Mouse (Mus musculus) lung, postnatal 10 days (tissue): ENCODE measurements around the gene Cd69.

Experiments used
- DNase-seq: peaks from one replicate; pipeline ENCODE4 v3.0.0; 2021

The Cd69 gene

GRCm38 (mm10) chr6:129245793-129246192, 29.4 kb downstream of the Cd69 start:
- no peak for DNase-seq

GRCm38 (mm10) chr6:129241907-129242306, 33.3 kb downstream of the Cd69 start:
- DNase-seq = peak; percentile 40

- DNase-seq = no peak
These were observed 33.8 kb downstream of the Cd69 start for GRCm38 (mm10) chr6:129241471-129241870.

GRCm38 (mm10) chr6:129239564-129240248, 35.5 kb downstream of the Cd69 start:
- DNase-seq = no peak

GRCm38 (mm10) chr6:129238275-129239038, 36.8 kb downstream of the Cd69 start:
- peak; percentile 74 for DNase-seq

GRCm38 (mm10) chr6:129237350-129238274, 37.6 kb downstream of the Cd69 start:
- DNase-seq = peak; percentile 94

GRCm38 (mm10) chr6:129236652-129237342, 38.4 kb downstream of the Cd69 start:
- peak; percentile 18 for DNase-seq

GRCm38 (mm10) chr6:129235855-129236461, 39.3 kb downstream of the Cd69 start:
- DNase-seq = peak; percentile 73

- peak; percentile 28 for DNase-seq
These were observed 40.5 kb downstream of the Cd69 start for GRCm38 (mm10) chr6:129234456-129235360.

GRCm38 (mm10) chr6:129233955-129234369, 41.3 kb downstream of the Cd69 start:
- no peak for DNase-seq

- no peak for DNase-seq
These were observed 41.8 kb downstream of the Cd69 start for GRCm38 (mm10) chr6:129233366-129233954.

GRCm38 (mm10) chr6:129232842-129233205, 42.4 kb downstream of the Cd69 start:
- DNase-seq = peak; percentile 74

- no peak for DNase-seq
These were observed 43.0 kb downstream of the Cd69 start for GRCm38 (mm10) chr6:129232005-129232841.

GRCm38 (mm10) chr6:129229774-129230578, 45.3 kb downstream of the Cd69 start:
- peak; percentile 90 for DNase-seq

- DNase-seq = no peak
These were observed 46.1 kb downstream of the Cd69 start for GRCm38 (mm10) chr6:129228935-129229773.

GRCm38 (mm10) chr6:129225078-129225477, 50.2 kb downstream of the Cd69 start:
- no peak for DNase-seq

GRCm38 (mm10) chr6:129224090-129224489, 51.1 kb downstream of the Cd69 start:
- no peak for DNase-seq

- DNase-seq = no peak
These were observed 51.6 kb downstream of the Cd69 start for GRCm38 (mm10) chr6:129223611-129224010.
